Mouse (Mus musculus) lung, postnatal 4 days (tissue): ENCODE results near the gene Mdm2.

Experiments
- DNase-seq, 2 experiments: peaks; one replicate each; pipeline ENCODE4 v3.0.0; 2021

Gene Mdm2

DNA sequence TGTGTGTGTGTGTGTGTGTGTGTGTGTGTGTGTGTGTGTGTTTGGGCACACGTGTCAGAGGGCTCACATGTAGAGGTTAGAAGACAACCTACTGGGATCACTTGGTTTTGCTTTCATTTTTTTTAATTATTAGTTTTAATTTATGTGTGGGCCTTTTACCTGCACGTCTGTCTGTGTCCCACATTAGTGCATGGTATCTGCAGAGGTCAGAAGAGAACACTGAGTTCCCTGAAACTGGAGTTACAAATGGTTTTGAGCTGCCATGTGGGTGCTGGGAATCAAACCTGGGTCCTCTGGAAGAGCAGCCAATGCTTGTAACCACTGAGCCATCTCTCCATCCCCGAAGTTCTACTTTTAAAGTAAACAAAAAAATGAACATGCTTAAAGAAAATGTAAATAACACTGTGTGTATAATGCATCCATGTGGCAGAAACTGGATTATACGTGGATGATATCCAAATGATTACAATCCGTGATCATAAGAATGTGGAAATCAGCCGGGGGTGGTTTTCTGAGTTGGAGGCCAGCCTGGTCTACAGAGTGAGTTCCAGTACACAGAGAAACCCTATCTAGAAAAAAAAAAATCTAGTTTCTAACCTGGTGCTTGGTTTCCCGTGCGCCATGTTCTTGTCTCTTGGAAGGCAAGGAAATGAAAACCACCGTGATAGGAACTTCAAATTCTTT, 43.5 kb downstream of the Mdm2 start:
- no peak for DNase-seq

DNA sequence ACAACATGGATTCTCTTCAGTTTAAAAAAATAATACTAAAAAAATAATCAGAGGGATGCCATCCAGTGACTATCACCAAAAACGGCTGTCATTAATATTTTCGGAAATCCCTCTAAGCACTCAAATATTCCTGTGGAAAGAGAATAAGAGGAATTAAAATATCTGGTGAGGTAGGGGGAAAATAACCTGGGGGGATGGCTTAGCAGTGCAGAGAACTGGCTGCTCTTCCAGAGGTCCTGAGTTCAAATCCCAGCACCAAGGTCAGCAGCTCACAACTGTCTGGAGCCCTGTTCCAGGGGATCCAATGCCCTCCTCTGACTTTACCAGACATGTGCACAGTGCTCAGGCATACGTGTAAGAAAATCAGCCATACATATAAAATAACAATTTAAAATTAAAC, 44.2 kb downstream of the Mdm2 start:
- no peak for DNase-seq

DNA sequence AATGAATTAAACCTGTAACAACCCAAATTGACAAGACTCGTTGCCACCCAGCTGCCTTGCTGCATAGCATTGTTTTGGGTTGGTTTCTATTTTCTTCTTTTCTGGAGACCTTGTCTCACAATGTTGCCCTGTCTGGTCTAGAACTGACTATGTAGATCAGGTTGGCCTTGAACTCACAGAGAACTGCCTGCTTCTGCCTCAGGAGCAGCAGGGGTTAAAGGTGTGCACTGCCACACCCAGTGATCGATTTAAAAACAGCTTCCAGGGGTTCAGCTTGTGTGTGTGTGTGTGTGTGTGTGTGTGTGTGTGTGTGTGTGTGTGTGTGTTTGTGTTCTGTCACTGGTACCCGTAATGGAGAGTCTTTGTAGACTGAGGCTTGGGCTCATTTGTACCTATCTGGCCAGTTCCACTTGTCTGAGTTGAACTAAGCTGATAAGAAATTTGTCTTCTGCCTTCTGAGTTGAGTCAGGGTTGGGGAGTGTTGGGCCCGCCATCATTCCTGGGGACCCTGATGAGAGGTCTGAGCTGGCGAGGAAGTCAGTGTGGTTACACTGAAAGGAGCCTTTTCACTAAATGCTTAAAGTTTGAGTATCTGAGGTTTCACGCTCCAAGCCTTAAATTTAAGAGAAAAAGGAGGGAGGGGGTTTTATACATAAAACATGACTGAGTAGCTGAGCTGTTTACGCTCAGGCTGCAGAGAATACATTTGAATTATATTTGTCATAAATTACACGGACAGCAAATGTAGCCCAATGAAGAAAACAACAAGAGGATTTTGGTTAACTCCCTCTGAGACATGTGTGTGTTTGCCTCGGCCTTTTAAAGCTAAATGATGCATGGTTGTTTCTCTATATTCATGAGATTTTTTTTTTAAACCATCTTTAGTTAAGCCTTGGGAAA, 44.9 kb downstream of the Mdm2 start:
- no peak for DNase-seq

DNA sequence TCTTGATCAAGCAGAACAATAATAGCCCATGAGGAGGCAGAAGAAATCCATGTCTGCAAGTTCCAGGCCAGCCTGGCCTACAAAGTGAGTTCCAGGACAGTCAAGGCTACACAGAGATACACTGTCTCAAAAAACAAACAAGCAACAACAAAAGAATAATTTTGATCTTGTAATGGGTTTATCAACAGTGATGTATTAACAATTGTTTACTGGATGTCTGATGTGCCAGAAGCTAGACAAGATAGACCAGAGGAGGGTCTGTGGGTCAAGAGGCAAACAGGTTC, 45.7 kb downstream of the Mdm2 start:
- no peak for DNase-seq

DNA sequence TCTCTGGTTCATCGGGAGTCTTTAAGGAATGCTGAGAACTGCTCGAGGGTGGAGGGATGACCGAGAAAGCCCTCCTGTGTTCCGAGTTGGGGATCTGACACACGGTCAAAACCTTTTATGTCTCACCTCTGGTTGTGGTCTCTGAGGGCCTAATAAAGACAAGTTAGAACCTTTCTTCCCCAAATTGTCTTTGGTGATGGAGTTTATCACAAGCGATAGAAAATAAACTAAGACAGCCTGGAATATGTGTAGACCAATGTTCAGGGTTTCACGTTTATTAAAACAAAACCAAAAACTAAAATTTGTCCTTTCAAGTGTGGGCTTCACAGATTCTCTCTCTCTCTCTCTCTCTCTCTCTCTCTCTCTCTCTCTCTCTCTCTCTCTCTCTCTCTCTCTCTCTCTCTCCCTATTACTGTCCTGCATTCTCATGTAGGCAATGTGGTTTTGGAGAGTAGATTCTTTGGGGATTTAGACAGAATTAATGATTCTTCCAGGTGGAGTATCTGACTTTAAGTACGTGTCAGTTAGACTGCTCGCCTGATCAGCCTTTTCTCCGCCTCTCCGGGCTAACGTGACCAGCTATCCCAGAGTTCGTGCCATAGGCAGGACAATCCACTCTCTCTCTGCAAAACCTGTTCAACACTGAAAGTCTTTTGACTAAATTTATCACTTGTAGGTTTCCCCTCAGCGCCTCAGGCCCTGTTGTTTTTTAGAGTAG, 46.2 kb downstream of the Mdm2 start:
- no peak for DNase-seq

DNA sequence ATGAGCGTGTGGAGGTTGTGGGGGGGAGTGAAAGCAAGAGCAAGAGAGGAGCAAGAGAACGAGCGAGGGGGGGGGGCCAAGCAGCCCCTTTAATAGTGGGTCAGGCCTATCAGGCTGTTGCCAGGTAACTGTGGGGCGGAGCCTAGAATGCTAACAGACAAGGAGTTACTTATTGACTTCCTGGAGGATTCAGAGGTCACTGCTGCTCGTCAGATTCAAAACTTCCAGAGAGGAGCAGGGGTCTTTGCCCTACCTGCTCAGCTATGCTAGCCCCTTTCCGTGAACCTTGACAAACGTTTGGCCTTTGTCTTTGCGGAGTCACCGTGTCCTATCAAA, 46.7 kb downstream of the Mdm2 start:
- peak; percentile 43 to 54 for DNase-seq

DNA sequence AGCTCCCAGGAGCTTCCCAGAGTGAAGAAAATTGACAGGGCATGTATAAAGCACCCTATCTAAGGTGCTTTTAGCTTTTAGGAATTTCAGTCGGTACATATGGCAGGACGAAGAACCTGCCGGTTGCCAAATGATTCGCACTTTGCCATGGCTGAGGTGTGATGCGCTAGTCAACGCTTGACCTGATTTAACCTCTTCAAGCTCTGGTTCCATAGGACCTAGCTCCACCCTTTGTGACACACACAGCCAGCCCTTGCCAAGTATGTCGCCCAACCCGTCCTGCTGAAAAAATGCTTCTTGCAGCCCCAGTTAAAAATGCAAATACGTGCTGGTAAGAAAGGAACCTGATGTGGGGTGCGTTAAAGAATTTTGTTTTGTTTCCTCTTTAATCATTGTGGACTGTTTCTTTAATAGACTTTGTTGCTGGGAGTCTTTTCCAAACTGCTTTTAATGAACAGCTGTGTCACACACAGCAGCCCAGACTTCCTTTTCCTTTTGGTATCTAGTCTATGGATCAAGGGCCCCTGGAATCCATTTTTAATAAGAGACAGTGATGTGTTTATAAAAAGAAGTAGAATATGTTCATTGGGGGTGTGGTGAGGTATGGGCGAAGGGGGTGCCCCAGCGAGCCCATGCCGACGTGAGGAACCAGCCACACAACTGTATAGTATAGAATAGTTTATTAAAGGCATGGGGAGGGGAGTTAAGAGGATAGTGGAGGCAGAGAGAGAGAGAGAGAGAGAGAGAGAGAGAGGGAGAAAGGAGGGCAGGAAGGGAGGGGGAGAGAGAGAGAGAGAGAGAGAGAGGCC, 47.3 kb downstream of the Mdm2 start:
- peak; percentile 51 to 69 for DNase-seq

DNA sequence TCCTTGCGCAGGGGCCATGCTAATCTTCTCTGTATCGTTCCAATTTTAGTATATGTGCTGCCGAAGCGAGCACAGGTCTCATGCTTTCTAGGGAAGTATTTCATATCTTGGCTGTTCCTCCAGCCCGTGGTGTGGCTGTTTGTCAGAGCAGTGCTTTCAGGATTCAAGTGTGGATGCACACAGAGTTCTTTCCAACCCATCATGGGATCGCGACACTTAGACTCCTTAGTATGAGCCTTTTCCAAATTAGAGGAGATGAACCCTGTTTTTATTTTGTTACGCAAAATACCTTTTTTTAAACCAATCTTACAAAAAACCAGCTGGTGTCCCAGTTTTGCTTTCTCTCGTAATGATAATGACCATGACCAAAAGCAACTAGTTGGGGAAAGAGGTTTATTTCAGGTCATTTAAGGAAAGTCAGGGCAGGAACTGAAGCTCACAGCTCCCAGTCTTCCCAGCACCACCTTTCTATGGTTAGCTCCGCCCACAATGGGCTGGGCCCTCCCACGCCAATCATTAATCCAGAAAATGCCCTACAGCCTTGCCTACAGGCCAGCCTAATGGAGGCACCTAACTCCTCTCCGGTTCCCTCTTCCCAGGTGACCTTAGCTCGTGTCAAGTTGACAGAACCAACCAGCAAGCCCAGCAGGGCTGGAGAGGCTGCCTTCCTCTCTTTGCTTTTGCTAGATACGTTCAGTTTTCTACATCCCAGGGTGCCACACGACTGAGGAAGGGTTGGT, 48.1 kb downstream of the Mdm2 start:
- peak; percentile 44 to 52 for DNase-seq

DNA sequence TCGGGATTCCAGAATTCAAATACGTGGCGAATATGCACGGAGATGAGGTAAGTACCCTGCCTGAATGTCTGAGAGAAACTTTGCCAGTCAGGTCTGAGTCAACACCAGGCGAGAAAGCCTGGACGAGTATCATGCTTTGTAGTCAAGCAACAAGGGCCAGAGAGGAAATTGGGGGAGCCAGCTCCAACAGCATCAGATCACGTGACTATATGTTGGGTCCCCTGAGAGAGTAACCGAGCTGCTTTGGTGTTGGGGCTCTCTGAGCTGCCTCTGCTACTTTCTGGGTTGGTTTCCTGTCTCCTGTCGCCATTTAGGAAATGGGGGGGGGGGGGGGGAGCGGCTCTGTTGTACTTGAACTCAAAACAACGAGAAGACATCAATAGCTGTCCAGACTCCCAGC, 50.7 kb downstream of the Mdm2 start:
- DNase-seq = no peak

DNA sequence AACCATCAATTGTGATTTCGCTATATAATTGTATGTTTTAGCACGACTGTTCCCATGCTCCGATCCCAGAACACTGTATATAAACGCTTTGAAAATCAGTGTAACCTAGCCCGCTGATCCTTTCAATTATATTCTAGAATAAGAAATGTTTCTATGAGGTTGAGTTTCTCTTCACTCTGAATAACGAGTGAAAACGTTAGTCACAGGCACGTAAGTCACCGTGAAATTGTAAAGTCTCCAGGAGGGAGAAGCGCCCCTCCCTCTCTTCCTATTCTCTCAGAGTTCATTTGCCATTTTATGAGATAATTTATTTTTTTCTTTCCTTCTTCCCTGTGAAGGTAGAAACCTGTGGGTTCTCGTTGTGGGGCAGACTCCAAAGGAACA, 51.1 kb downstream of the Mdm2 start:
- no peak for DNase-seq

DNA sequence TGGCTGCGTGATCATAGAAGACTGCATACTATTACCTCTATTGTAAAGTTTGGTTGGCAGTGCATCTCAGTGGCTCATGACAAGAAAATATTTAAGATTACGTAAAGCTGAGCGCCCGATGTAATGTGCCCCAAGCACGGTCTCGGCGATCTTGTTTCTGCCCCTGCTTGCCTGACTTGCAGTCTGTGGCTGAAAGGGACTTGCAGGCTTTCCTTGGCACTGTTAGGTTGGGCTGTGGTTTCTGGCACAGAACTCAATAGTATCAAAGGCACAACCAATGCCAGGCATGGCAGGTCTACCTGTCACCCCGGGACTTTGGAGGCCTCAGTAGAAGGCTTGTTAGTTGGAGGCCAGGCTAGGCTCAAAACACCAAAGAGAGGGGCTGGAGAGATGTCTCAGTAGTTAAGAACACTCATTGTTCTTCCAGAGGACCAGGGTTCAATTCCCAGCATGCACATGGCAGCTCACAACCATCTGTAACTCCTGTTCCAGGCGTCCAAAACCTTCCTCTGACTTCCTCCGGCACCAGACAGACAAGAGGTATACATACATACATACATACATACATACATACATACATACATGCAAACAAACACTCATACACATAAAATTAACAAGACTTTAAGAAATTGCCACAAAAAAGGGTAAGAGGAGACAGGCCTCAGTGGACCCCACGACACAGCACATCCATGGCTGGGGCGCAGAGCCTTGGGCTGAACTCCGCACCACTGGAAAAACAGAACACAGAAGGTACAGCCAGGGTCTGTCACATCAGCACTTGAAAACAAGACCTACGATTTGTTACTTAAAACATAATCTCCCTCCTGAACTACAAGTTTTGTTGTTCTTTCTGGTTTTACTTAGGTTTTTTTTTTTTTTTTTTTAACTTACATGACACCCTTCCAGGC, 51.8 kb downstream of the Mdm2 start:
- no peak for DNase-seq

DNA sequence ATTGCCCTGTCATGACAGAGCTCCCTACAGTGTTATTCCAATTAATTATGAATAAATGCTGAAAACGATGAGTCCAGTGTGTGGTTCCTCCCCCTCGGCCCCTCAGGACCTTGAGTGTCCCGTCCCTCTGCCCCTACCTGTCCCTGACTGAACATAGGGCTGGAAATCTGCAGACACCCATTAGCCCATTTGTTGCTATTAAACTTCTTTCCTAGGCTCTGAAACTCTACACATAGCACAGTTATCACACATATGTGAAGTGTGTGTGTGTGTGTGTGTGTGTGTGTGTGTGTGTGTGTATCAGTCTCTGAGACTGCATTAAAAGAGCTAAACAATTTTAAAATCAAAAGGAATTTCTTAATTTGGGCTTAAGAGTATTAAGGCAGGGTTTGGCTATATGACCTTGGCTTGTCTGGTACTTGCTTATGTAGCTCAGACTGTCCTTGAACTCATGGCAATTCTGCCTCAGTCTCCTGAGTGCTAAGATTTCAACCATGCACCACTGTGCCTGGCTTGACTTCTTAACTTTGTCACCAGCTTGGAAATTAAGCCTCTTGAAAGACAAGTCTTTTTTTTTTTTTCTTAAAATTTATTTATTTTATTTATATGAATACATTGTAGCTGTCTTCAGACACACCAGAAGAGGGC, 52.8 kb downstream of the Mdm2 start:
- no peak for DNase-seq

DNA sequence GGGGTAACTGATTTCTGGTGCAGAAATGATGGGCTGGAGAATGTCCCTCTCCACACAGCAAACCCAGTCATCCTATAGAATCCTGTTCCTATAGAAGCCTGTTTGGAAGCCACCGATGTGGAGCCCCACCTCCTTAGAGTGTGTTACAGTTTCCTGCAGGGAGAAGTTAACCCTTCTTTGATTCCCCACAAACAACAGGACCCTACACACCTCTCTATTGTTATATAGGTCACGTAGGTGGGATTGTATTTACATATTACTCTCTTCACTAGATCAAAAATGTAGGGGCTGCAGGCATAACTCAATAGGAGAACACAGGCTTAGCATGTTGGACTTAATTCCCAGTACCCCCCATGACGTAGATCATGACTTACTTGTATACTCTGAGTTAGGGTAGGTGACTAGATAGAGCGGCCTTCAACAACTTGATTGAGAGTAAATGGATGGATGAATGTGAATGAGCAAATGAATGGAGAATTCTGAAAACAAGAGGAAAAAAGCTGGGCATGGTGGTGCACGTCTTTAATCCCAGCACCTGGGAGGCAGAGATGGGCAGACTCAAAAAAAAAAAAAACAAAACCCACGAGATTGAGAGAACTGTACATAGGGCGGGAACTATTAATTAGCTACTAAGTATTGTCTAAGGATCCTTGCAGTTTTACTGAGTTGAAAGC, 53.4 kb downstream of the Mdm2 start:
- DNase-seq = no peak

DNA sequence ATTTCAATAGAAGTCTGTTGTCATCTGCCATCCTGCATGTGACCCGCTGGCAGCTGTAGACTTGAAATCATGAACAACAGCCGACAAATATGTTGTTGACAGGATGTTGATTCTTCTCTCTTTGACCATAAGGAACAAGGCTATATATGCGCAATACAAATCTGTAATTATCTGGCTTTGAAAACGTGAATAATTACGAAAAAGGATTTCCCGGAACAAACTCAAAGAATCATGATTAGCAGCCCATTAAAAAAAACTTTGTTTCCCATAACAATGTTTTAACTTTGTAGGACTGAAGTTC, 53.9 kb downstream of the Mdm2 start:
- DNase-seq = no peak

DNA sequence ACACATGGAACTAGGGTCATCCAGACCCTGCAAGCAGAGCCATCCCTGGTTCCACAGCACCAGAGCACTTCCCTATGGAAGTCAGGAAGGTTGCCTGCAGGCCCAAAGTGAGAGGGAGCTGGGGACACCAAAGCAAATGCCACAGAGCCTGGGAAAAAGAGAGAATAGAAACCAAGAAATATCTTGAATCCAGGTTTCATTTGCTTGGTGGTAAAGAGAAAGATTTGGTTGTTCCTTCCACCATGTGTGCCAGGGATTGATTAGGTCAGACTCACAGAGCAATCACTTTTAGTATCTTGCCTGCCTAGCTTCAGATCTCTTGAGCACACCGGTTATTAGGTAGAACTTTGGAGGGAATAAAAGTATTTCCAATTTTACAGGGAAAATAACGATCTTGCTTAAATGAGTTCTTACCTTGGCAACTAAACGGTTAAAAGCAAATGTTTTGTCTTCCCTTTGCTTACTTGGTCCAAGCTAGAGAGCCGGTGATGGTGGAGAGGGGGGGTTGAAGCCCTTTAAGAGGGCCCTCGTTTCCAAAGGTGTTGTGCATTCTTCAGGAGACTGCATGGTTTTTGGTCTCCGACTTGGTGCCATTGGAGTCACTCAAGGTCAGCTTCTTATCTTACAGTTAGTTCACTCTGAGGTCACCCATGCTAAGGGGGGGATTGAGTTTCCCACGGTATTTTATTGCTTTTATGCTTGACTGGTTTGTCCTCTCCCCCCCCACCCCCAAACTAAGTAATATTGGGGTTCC, 54.5 kb downstream of the Mdm2 start:
- DNase-seq = no peak

DNA sequence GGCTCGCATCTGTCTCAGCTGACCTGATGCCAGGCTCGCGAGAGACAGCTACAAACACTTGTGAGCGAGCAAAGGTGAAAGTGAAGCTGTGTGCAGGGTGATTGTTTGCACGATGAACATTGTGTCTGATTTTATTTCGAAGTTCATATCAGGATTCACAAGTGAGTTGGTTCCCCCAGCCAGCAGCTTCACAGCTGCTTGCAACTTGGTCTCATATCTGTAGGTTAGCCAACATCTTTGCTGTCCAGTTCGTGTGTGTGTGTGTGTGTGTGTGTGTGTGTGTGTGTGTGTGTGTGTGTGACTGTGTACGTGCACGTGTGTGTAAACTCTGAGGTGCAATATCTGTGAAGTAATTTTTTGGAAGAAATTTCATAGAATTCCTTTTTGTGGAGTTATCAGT, 55.1 kb downstream of the Mdm2 start:
- DNase-seq = no peak

DNA sequence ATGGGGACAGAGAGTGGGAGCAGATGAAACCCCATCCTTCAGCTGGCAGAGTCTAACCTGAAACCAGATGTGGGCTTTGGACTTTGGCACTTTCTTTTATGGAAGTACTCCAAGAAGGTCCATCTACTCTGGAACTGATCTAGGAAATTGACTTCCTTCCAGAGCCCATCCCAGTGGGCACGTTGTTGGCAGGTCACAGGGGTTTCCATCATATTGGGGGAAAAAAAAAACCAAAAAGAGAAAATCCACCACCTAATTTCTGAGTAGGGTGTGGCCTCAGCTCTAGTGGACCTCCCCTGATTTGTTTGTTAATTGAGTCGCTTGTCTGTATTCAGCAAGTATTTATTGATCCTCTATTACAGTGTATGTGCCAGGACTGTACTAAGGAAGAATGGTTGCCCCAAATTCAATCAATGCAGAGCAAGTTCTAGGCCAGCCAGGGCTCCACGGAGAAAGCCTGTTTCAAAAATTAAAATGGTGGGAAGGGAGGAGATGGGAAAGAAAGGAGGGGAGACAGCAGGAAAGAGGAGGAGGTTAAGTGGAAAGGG, 55.9 kb downstream of the Mdm2 start:
- DNase-seq = no peak

DNA sequence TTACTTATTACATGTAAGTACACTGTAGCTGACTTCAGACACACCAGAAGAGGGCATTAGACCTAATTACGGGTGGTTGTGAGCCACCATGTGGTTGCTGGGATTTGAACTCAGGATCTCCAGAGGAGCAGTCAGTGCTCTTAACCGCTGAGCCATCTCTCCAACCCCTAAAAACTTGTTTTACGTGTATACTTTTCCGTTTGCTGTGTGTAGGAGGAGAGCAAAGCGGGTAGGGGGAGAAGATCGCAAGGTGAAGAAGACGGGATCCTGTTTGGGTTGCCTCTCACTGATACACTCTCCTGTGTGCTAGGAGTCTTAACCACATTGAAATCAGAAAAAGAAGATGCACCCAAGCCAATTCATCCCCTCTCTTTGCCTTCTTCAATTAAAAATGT, 56.8 kb downstream of the Mdm2 start:
- no peak for DNase-seq
